In the genomic region with DNA sequence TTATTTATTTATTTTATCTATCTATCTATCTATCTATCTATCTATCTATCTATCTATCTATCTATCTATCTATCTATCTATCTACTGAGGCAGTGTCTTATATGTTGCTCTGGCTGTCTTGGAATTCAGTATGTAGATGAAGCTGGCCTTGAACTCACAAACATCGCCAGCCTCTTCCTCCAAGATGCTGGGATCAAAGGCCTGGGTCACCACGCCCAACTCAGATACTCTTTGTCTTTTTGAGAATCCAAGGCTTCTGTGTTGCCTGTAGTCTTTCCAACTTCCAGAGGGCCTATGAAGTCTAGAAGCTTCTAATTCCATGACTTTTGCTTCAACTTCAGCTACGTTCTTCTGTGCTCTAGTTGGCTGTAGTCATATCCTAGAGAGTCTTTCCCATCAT, we compare ENCODE assay signal across 26 mouse cellular contexts. TPM values are rescaled to one million over a fixed set of nuclear protein-coding genes. Genes with fewer than 3 reads are reported as not detected.
"Had no signal": no experiment of that assay in that cellular context is flagged by ENCODE, and none has a peak within 500 bp of the region (broad histone marks: within the 10 kb centered on the region; RNA-seq: fewer than 3 reads in every experiment).

No protein-coding gene starts in this region.

- H3K36me3 ChIP-seq: embryonic facial prominence, embryonic 10.5 days; embryonic facial prominence, embryonic 12.5 days; embryonic facial prominence, embryonic 13.5 days; embryonic facial prominence, embryonic 15.5 days; forebrain, embryonic 10.5 days; forebrain, embryonic 12.5 days; forebrain, embryonic 15.5 days had no signal

- DNase-seq: cerebellum, adult 9-11 months; cerebellum, postnatal 10 days; cerebellum, postnatal 14 days; cerebellum, postnatal 25 days; cerebellum, postnatal 36 days; embryo, embryonic 11 days; forebrain, postnatal 0 days; gastrocnemius, adult 2 months; gastrocnemius, postnatal 10 days; gastrocnemius, postnatal 14 days; gastrocnemius, postnatal 25 days; gastrocnemius, postnatal 36 days; heart, adult 11 months; heart, adult 18-20 months; heart, adult 2 months had no signal

- H3K4me1 ChIP-seq: embryonic facial prominence, embryonic 10.5 days; embryonic facial prominence, embryonic 12.5 days; embryonic facial prominence, embryonic 13.5 days; embryonic facial prominence, embryonic 15.5 days; forebrain, embryonic 15.5 days had no signal

- H3K4me3 ChIP-seq: embryonic facial prominence, embryonic 10.5 days; embryonic facial prominence, embryonic 12.5 days; embryonic facial prominence, embryonic 13.5 days; embryonic facial prominence, embryonic 15.5 days; erythroblast, embryonic 14.5 days; forebrain, embryonic 10.5 days; forebrain, embryonic 12.5 days; forebrain, embryonic 13.5 days; forebrain, embryonic 15.5 days; gastrocnemius, adult 2 months; heart, adult 2 months had no signal

- H3K27me3 ChIP-seq: embryonic facial prominence, embryonic 12.5 days; embryonic facial prominence, embryonic 13.5 days; embryonic facial prominence, embryonic 15.5 days; forebrain, embryonic 12.5 days; forebrain, embryonic 13.5 days; forebrain, embryonic 15.5 days had no signal

- H3K9me3 ChIP-seq: embryonic facial prominence, embryonic 10.5 days; embryonic facial prominence, embryonic 12.5 days; embryonic facial prominence, embryonic 13.5 days; embryonic facial prominence, embryonic 15.5 days; forebrain, embryonic 10.5 days; forebrain, embryonic 12.5 days; forebrain, embryonic 13.5 days; forebrain, embryonic 15.5 days had no signal

- H3K27ac ChIP-seq: embryonic facial prominence, embryonic 10.5 days; embryonic facial prominence, embryonic 12.5 days; embryonic facial prominence, embryonic 13.5 days; embryonic facial prominence, embryonic 15.5 days; forebrain, embryonic 10.5 days; forebrain, embryonic 12.5 days; forebrain, embryonic 13.5 days; forebrain, embryonic 15.5 days; gastrocnemius, adult 2 months; heart, adult 2 months had no signal

RNA-seq across cellular contexts. Expression of a gene that starts 48.8 kb away (rescaled TPM):
- polyA plus RNA-seq: embryonic facial prominence, embryonic 11.5 days; erythroblast, embryonic 14.5 days; forebrain, embryonic 10.5 days; forebrain, embryonic 13.5 days; forebrain, embryonic 14.5 days had no signal
